Mouse (Mus musculus) frontal cortex, adult 2 months (tissue): ENCODE results near the gene Slc5a2. TPM values are rescaled to one million over a fixed set of nuclear protein-coding genes. Genes with fewer than 3 reads are reported as not detected.

Experiments
- DNase-seq, 2 experiments: peaks; one replicate each; pipeline ENCODE4 v3.0.0; 2022; ENCODE audit warnings: low spot score in 1 of 2; ENCODE audit errors: extremely low spot score in 1 of 2
- polyA plus RNA-seq: library from polyadenylated mRNA; depleted of rRNA; stranded (reverse); fragments of >200 nt; gene quantifications from 2 replicates; pipeline ENCODE4 v1.2.3, GENCODE M21; 2012

Slc5a2 gene
- polyA plus RNA-seq, 1 experiment: 0.04 TPM

- no peak for DNase-seq
Observed at GRCm38 (mm10) chr7:128297291-128297616, 31.8 kb downstream of the Slc5a2 start.

- DNase-seq: peak; percentile 53 to 86
Observed at GRCm38 (mm10) chr7:128297617-128298480, 32.4 kb downstream of the Slc5a2 start, which contains the start of gene BC017158. BC017158 (minus strand) TSS chr7:128298170.

GRCm38 (mm10) chr7:128298481-128299342 lies 33.3 kb downstream of the Slc5a2 start:
- DNase-seq: peak in 1 of 2 experiments; percentile 26

GRCm38 (mm10) chr7:128300952-128301351 lies 35.5 kb downstream of the Slc5a2 start:
- no peak for DNase-seq

- DNase-seq: no peak
Observed at GRCm38 (mm10) chr7:128302151-128302550, 36.7 kb downstream of the Slc5a2 start.

GRCm38 (mm10) chr7:128304198-128304597 lies 38.7 kb downstream of the Slc5a2 start:
- DNase-seq: no peak

GRCm38 (mm10) chr7:128304907-128305306 lies 39.5 kb downstream of the Slc5a2 start:
- peak in 1 of 2 experiments; percentile 60 for DNase-seq

GRCm38 (mm10) chr7:128307851-128308250 lies 42.4 kb downstream of the Slc5a2 start:
- no peak for DNase-seq

- DNase-seq: peak in 1 of 2 experiments; percentile 9
Observed at GRCm38 (mm10) chr7:128309216-128309615, 43.8 kb downstream of the Slc5a2 start.

GRCm38 (mm10) chr7:128309776-128310175 lies 44.3 kb downstream of the Slc5a2 start:
- no peak for DNase-seq

GRCm38 (mm10) chr7:128310229-128310688 lies 44.8 kb downstream of the Slc5a2 start:
- no peak for DNase-seq

GRCm38 (mm10) chr7:128311263-128311662 lies 45.8 kb downstream of the Slc5a2 start:
- no peak for DNase-seq

GRCm38 (mm10) chr7:128311811-128312210 lies 46.4 kb downstream of the Slc5a2 start:
- DNase-seq: no peak

- peak in 1 of 2 experiments; percentile 5 for DNase-seq
Observed at GRCm38 (mm10) chr7:128312375-128313059, 47.1 kb downstream of the Slc5a2 start.

GRCm38 (mm10) chr7:128313601-128314000 lies 48.1 kb downstream of the Slc5a2 start:
- no peak for DNase-seq

GRCm38 (mm10) chr7:128314491-128314890 lies 49.0 kb downstream of the Slc5a2 start:
- DNase-seq: no peak

- DNase-seq: no peak
Observed at GRCm38 (mm10) chr7:128317011-128317410, 51.6 kb downstream of the Slc5a2 start.

- no peak for DNase-seq
Observed at GRCm38 (mm10) chr7:128319140-128319539, 53.7 kb downstream of the Slc5a2 start.

GRCm38 (mm10) chr7:128320219-128320816 lies 54.9 kb downstream of the Slc5a2 start:
- DNase-seq: no peak

- DNase-seq: no peak
Observed at GRCm38 (mm10) chr7:128321260-128321659, 55.8 kb downstream of the Slc5a2 start.
